Mouse (Mus musculus) spleen, adult 2 months (tissue): ENCODE measurements around the gene Gm5485.

Experiments used
- CTCF ChIP-seq: fragments of 200-500 bp; IDR thresholded peaks from 2 replicates; pipeline ENCODE4 v1.5.1; 2011; ENCODE audit warnings: mild to moderate bottlenecking, inconsistent platforms; ENCODE audit not compliant: insufficient read depth, insufficient read length, insufficient replicate concordance; ENCODE audit errors: extremely low read depth
- POLR2A ChIP-seq: fragments of 200-500 bp; IDR thresholded peaks from 2 replicates; pipeline ENCODE4 v1.6.1; 2011; ENCODE audit warnings: low read depth, low read length, inconsistent platforms

DNA sequence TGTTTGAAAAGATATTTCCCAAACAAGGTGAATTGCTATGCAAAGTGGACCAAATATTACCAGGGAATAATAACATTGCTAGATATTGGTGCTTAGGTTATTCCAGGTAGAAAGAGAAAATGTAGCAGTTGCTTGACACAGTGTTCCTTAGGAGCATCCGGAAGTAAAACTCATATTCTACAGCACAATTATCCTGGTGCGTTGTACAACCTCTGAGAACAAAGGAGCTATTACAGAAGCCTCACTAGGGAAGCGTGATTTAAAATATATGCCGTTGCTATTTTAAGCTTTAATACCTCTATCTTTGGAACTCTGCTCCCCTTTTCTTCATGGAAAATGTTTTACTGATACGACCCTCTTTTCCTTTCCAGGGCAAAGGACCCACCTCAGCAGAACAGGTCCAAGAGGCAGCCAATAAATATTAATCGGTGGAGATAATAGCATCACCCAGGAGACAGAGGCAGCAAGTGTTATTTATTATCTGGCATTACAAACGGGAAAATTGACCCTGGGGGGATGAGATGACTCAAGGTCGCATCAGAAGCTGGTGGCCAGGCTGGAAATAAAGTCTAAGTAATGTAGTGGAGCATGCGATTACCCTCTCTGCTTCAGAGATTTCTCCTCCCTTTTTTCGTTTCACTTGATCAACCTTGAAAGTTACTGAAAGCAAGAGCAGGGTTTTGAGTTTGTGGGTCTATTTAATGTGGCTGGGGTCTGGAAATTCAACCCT, 6.4 kb downstream of the Gm5485 start:
- TF ChIP-seq CTCF (no peak), POLR2A (no peak)
